In the genomic region with DNA sequence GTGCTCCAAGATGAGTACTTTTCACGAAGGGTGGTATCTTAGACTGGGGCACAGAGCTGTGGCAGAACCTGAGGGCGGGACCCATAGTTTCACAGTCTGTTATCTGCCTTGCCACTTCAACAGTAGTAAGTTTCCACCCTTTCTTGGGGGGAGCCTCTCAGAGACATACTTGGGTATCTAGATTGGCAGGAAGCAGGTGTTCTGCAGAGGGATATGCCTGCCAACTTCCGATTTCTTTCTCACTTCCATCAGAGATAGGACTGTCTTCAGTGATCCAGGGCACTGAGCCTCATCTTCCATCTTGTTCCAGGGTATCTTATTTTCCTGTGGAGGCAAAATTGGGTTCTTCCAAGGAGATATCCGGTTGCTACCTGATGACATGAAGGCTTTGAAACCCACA, we compare ENCODE assay signal across 21 mouse cellular contexts. TPM values are rescaled to one million over a fixed set of nuclear protein-coding genes. Genes with fewer than 3 reads are reported as not detected.
DNase-seq lines count a peak whose midpoint lies in the region; ATAC-seq lines count a peak whose summit lies in the region.
"Had no signal": no experiment of that assay in that cellular context is flagged by ENCODE, and none has a peak within 500 bp of the region (broad histone marks: within the 10 kb centered on the region; RNA-seq: fewer than 3 reads in every experiment).

No protein-coding gene starts in this region.

- peak; percentile 58; the same call in 1 of the 2 replicates for ATAC-seq in kidney, embryonic 15.5 days (replicated peaks; ENCODE audit: low FRiP score)
- ATAC-seq in liver, embryonic 12.5 days: peak; percentile 100
- ATAC-seq in megakaryocyte-erythroid progenitor cell, adult 5-6 weeks (replicated peaks; ENCODE audit: low FRiP score, low TSS enrichment, poor library complexity, severe bottlenecking): peak; percentile 100
- ATAC-seq: activated CD4-positive, CD25-positive, alpha-beta regulatory T cell, adult 4 months; forebrain, embryonic 16.5 days; lung, postnatal 0 days had no signal

- no peaks in the 10 kb centered on the region for H3K4me1 ChIP-seq in kidney, embryonic 15.5 days
- H3K4me1 ChIP-seq in liver, embryonic 12.5 days: peaks cover 42% of the 10 kb centered on the region
- H3K4me1 ChIP-seq: heart, embryonic 15.5 days had no signal

- H3K9ac ChIP-seq in kidney, embryonic 15.5 days: no peak overlapping the region
- peak overlapping the region; percentile 61; the same call in 1 of the 2 replicates for H3K9ac ChIP-seq in liver, embryonic 12.5 days
- H3K9ac ChIP-seq: heart, embryonic 15.5 days had no signal

- peaks cover 78% of the 10 kb centered on the region for H3K36me3 ChIP-seq in kidney, embryonic 15.5 days
- H3K36me3 ChIP-seq in liver, embryonic 12.5 days: peaks cover 94% of the 10 kb centered on the region

- no peaks in the 10 kb centered on the region for H3K9me3 ChIP-seq in kidney, embryonic 15.5 days (replicated peaks)
- H3K9me3 ChIP-seq in liver, embryonic 12.5 days (replicated peaks): no peaks in the 10 kb centered on the region
- H3K9me3 ChIP-seq: heart, embryonic 15.5 days had no signal

- WGBS in kidney, embryonic 15.5 days: 88% methylated on average over 4 of the region's 4 CpGs
- 27% methylated on average over 4 of the region's 4 CpGs for WGBS in liver, embryonic 12.5 days (ENCODE audit: insufficient replicate concordance)

- no peak for DNase-seq in kidney, postnatal 10 days
- peak; percentile 87 for DNase-seq in c-Kit-positive CD71-positive TER-119-positive erythroid progenitor cells, embryonic 14.5 days (ENCODE audit: low spot score)
- DNase-seq in layer of hippocampus, adult 8-10 months (ENCODE audit: low spot score in 2 of 2): no peak
- no peak for DNase-seq in right cerebral cortex, adult 2 months (ENCODE audit: low spot score in 2 of 2)
- no peak for DNase-seq in lung, postnatal 10 days
- DNase-seq: adrenal gland, postnatal 25 days; cerebellum, postnatal 25 days; kidney, adult 11 months; kidney, postnatal 25 days; layer of hippocampus, adult 9-11 months; right cerebral cortex, postnatal 25 days had no signal

- no peak overlapping the region for H3K27ac ChIP-seq in kidney, embryonic 15.5 days
- peak overlapping the region; percentile 94 for H3K27ac ChIP-seq in liver, embryonic 12.5 days
- H3K27ac ChIP-seq: heart, embryonic 15.5 days had no signal

- H3K4me3 ChIP-seq in kidney, embryonic 15.5 days (replicated peaks): no peak overlapping the region
- H3K4me3 ChIP-seq in liver, embryonic 12.5 days: peak overlapping the region; percentile 42
- H3K4me3 ChIP-seq: heart, embryonic 15.5 days had no signal

- no peak overlapping the region for H3K4me2 ChIP-seq in kidney, embryonic 15.5 days
- peak overlapping the region; percentile 65 for H3K4me2 ChIP-seq in liver, embryonic 12.5 days
- H3K4me2 ChIP-seq: heart, embryonic 15.5 days had no signal

- H3K27me3 ChIP-seq in kidney, embryonic 15.5 days: no peaks in the 10 kb centered on the region
- H3K27me3 ChIP-seq in liver, embryonic 12.5 days (replicated peaks): no peaks in the 10 kb centered on the region
- H3K27me3 ChIP-seq: heart, embryonic 15.5 days had no signal

RNA-seq across cellular contexts. Expression of gene Zdhhc6, which starts 31.7 kb away (rescaled TPM):
- polyA plus RNA-seq in kidney, embryonic 15.5 days (2015; fragmentation: Nextera tagmentation; extraction: Ambion mirVana): 98.6 and 99.7 TPM in 2 replicates
- polyA plus RNA-seq in liver, embryonic 12.5 days (2016; fragmentation: Nextera tagmentation; extraction: Ambion mirVana): 81.9 and 83.4 TPM in 2 replicates
- total RNA-seq in megakaryocyte-erythroid progenitor cell, adult 5-6 weeks (2014; fragmentation: Nextera tagmentation): 80.1 and 80.5 TPM in 2 replicates
- 66.1 and 68.1 TPM in 2 replicates for total RNA-seq in megakaryocyte-erythroid progenitor cell, adult 5-6 weeks (2017)
- total RNA-seq in layer of hippocampus, adult 8-10 months (2022): 10 to 100 TPM; 26.2 to 28.9 (median 27.5) TPM

RNA-seq across cellular contexts. Expression of gene Vti1a, which starts 32.0 kb away (rescaled TPM):
- 28.7 and 30.6 TPM in 2 replicates for polyA plus RNA-seq in kidney, embryonic 15.5 days (2015; fragmentation: Nextera tagmentation; extraction: Ambion mirVana)
- polyA plus RNA-seq in liver, embryonic 12.5 days (2016; fragmentation: Nextera tagmentation; extraction: Ambion mirVana): 23.9 and 24.5 TPM in 2 replicates
- 56.4 and 65.4 TPM in 2 replicates for total RNA-seq in megakaryocyte-erythroid progenitor cell, adult 5-6 weeks (2014; fragmentation: Nextera tagmentation)
- 39.6 and 54.3 TPM in 2 replicates for total RNA-seq in megakaryocyte-erythroid progenitor cell, adult 5-6 weeks (2017)
- 10 to 100 TPM; 56.7 to 64.1 (median 60.2) TPM for total RNA-seq in layer of hippocampus, adult 8-10 months (2022)

RNA-seq across cellular contexts. Expression of gene Acsl5, which starts 32.4 kb away (rescaled TPM):
- 50.3 and 51.2 TPM in 2 replicates for polyA plus RNA-seq in kidney, embryonic 15.5 days (2015; fragmentation: Nextera tagmentation; extraction: Ambion mirVana)
- polyA plus RNA-seq in liver, embryonic 12.5 days (2016; fragmentation: Nextera tagmentation; extraction: Ambion mirVana): 110 and 115 TPM in 2 replicates
- total RNA-seq in megakaryocyte-erythroid progenitor cell, adult 5-6 weeks (2014; fragmentation: Nextera tagmentation): 180 and 241 TPM in 2 replicates
- 295 and 345 TPM in 2 replicates for total RNA-seq in megakaryocyte-erythroid progenitor cell, adult 5-6 weeks (2017)
- 10 to 100 TPM; 38.6 to 47.6 (median 42.6) TPM for total RNA-seq in layer of hippocampus, adult 8-10 months (2022)

RNA-seq across cellular contexts. Expression of gene Gucy2g, which starts 43.1 kb away (rescaled TPM):
- 0.04 and 0.05 TPM in 2 replicates for polyA plus RNA-seq in kidney, embryonic 15.5 days (2015; fragmentation: Nextera tagmentation; extraction: Ambion mirVana)
- polyA plus RNA-seq in liver, embryonic 12.5 days (2016; fragmentation: Nextera tagmentation; extraction: Ambion mirVana): 0.04 TPM in 1 of 2 replicates, not detected in the other
- total RNA-seq in megakaryocyte-erythroid progenitor cell, adult 5-6 weeks (2014; fragmentation: Nextera tagmentation): not detected in 2 replicates
- not detected in 2 replicates for total RNA-seq in megakaryocyte-erythroid progenitor cell, adult 5-6 weeks (2017)
- 1 to 10 TPM; 1.2 to 1.4 (median 1.3) TPM for total RNA-seq in layer of hippocampus, adult 8-10 months (2022)
- total RNA-seq: adrenal gland, postnatal 25 days; granulocyte monocyte progenitor cell, adult 5-6 weeks; midbrain, postnatal 0 days had no signal
- polyA plus RNA-seq: activated CD4-positive, CD25-positive, alpha-beta regulatory T cell, adult 4 months; forebrain, embryonic 16.5 days; heart, embryonic 15.5 days; hindbrain, embryonic 11.5 days; midbrain, postnatal 0 days had no signal
